Mouse (Mus musculus): ENCODE measurements around the gene Nosip. TPM values are rescaled to one million over a fixed set of nuclear protein-coding genes. Genes with fewer than 3 reads are reported as not detected.

The Nosip gene
- polyA plus RNA-seq, 1 experiment from 2014 or later, result 60.0 TPM

GRCm38 (mm10) chr7:45073171-45073707 lies 11.0 kb downstream of the Nosip start:
- no peak for ATAC-seq (ENCODE audit: low FRiP score)
- Histone ChIP-seq H3K27me3 (no peaks in the 10 kb centered on the region), H3K27ac (no peak overlapping the region), H3K4me1 (no peaks in the 10 kb centered on the region), H3K4me2 (replicated peaks) (no peak overlapping the region), H3K9me3 (replicated peaks) (no peaks in the 10 kb centered on the region), H3K4me3 (no peak overlapping the region), H3K9ac (0 out of 2 replicates have a peak overlapping the region, but pooled peaks have one; percentile 32), H3K36me3 (peaks cover 28% of the 10 kb centered on the region)
- 84% methylated on average over 7 of the region's 7 CpGs for WGBS

- Histone ChIP-seq H3K9me3 (replicated peaks) (no peaks in the 10 kb centered on the region), H3K9ac (no peak overlapping the region), H3K4me3 (no peak overlapping the region), H3K27ac (no peak overlapping the region), H3K4me2 (replicated peaks) (no peak overlapping the region), H3K4me1 (no peaks in the 10 kb centered on the region), H3K36me3 (peaks cover 28% of the 10 kb centered on the region), H3K27me3 (no peaks in the 10 kb centered on the region)
- WGBS, result 91% methylated on average over 12 of the region's 12 CpGs
- ATAC-seq (ENCODE audit: low FRiP score), result no peak
Observed at GRCm38 (mm10) chr7:45073949-45074348, 11.7 kb downstream of the Nosip start.

GRCm38 (mm10) chr7:45075405-45075804 lies 13.2 kb downstream of the Nosip start:
- no peak overlapping the region for H3K27ac ChIP-seq
- H3K4me1 ChIP-seq, result no peaks in the 10 kb centered on the region
- H3K27me3 ChIP-seq, result no peaks in the 10 kb centered on the region
- no peak overlapping the region for H3K4me3 ChIP-seq
- WGBS, result 90% methylated on average over 4 of the region's 4 CpGs
- no peak overlapping the region for H3K4me2 ChIP-seq (replicated peaks)
- no peak for ATAC-seq (ENCODE audit: low FRiP score)
- H3K36me3 ChIP-seq, result peaks cover 28% of the 10 kb centered on the region
- no peak overlapping the region for H3K9ac ChIP-seq
- H3K9me3 ChIP-seq (replicated peaks), result no peaks in the 10 kb centered on the region

- peaks cover 28% of the 10 kb centered on the region for H3K36me3 ChIP-seq
- no peaks in the 10 kb centered on the region for H3K4me1 ChIP-seq
- no peak overlapping the region for H3K4me2 ChIP-seq (replicated peaks)
- no peak overlapping the region for H3K4me3 ChIP-seq
- 91% methylated on average over 30 of the region's 30 CpGs for WGBS
- ATAC-seq (ENCODE audit: low FRiP score), result no peak
- H3K27ac ChIP-seq, result no peak overlapping the region
- H3K9ac ChIP-seq, result no peak overlapping the region
- H3K9me3 ChIP-seq (replicated peaks), result no peaks in the 10 kb centered on the region
- H3K27me3 ChIP-seq, result no peaks in the 10 kb centered on the region
Observed at GRCm38 (mm10) chr7:45076501-45076900, 14.3 kb downstream of the Nosip start.

GRCm38 (mm10) chr7:45077322-45077721 lies 15.1 kb downstream of the Nosip start:
- Histone ChIP-seq H3K27ac (no peak overlapping the region), H3K36me3 (peaks cover 28% of the 10 kb centered on the region), H3K4me3 (no peak overlapping the region), H3K9ac (no peak overlapping the region), H3K4me1 (no peaks in the 10 kb centered on the region), H3K9me3 (replicated peaks) (no peaks in the 10 kb centered on the region), H3K27me3 (no peaks in the 10 kb centered on the region), H3K4me2 (replicated peaks) (no peak overlapping the region)
- ATAC-seq (ENCODE audit: low FRiP score), result no peak
- WGBS, result 90% methylated on average over 14 of the region's 14 CpGs

- WGBS, result 96% methylated on average over 2 of the region's 2 CpGs
- H3K27ac ChIP-seq, result no peak overlapping the region
- H3K9me3 ChIP-seq (replicated peaks), result no peaks in the 10 kb centered on the region
- H3K4me1 ChIP-seq, result 0 out of 2 replicates have a peak, but pooled peaks cover 2% of the 10 kb centered on the region
- H3K4me2 ChIP-seq (replicated peaks), result no peak overlapping the region
- H3K9ac ChIP-seq, result no peak overlapping the region
- ATAC-seq (ENCODE audit: low FRiP score), result no peak
- peaks cover 31% of the 10 kb centered on the region for H3K36me3 ChIP-seq
- no peak overlapping the region for H3K4me3 ChIP-seq
- H3K27me3 ChIP-seq, result no peaks in the 10 kb centered on the region
Observed at GRCm38 (mm10) chr7:45077829-45078228, 15.6 kb downstream of the Nosip start.

- no peak for ATAC-seq (ENCODE audit: low FRiP score)
- no peaks in the 10 kb centered on the region for H3K9me3 ChIP-seq (replicated peaks)
- H3K4me2 ChIP-seq (replicated peaks), result no peak overlapping the region
- H3K27ac ChIP-seq, result no peak overlapping the region
- no peak overlapping the region for H3K4me3 ChIP-seq
- H3K36me3 ChIP-seq, result peaks cover 38% of the 10 kb centered on the region
- WGBS, result 42% methylated on average over 9 of the region's 9 CpGs
- H3K4me1 ChIP-seq, result peaks cover 3% of the 10 kb centered on the region; the same call in 1 of the 2 replicates
- no peak overlapping the region for H3K9ac ChIP-seq
- no peaks in the 10 kb centered on the region for H3K27me3 ChIP-seq
Observed at GRCm38 (mm10) chr7:45078513-45078912, 16.3 kb downstream of the Nosip start.

GRCm38 (mm10) chr7:45079856-45080255 lies 17.6 kb downstream of the Nosip start:
- peak; percentile 60 for ATAC-seq (ENCODE audit: low FRiP score)
- no peak overlapping the region for H3K4me2 ChIP-seq (replicated peaks)
- H3K27me3 ChIP-seq, result no peaks in the 10 kb centered on the region
- H3K4me3 ChIP-seq, result no peak overlapping the region
- no peak overlapping the region for H3K9ac ChIP-seq
- no peaks in the 10 kb centered on the region for H3K9me3 ChIP-seq (replicated peaks)
- H3K36me3 ChIP-seq, result peaks cover 41% of the 10 kb centered on the region
- WGBS, result 1% methylated on average over 10 of the region's 10 CpGs
- no peak overlapping the region for H3K27ac ChIP-seq
- H3K4me1 ChIP-seq, result peaks cover 3% of the 10 kb centered on the region; the same call in 1 of the 2 replicates

- Histone ChIP-seq H3K27ac (no peak overlapping the region), H3K9me3 (replicated peaks) (no peaks in the 10 kb centered on the region), H3K4me2 (replicated peaks) (no peak overlapping the region), H3K9ac (no peak overlapping the region), H3K4me1 (peaks cover 3% of the 10 kb centered on the region; the same call in 1 of the 2 replicates), H3K27me3 (no peaks in the 10 kb centered on the region), H3K36me3 (peaks cover 38% of the 10 kb centered on the region), H3K4me3 (no peak overlapping the region)
- no peak for ATAC-seq (ENCODE audit: low FRiP score)
- WGBS, result 49% methylated on average over 5 of the region's 5 CpGs
Observed at GRCm38 (mm10) chr7:45081016-45081415, 18.8 kb downstream of the Nosip start.

- 68% methylated on average over 25 of the region's 25 CpGs for WGBS
- Histone ChIP-seq H3K9me3 (replicated peaks) (no peaks in the 10 kb centered on the region), H3K4me3 (no peak overlapping the region), H3K36me3 (peaks cover 39% of the 10 kb centered on the region), H3K4me2 (replicated peaks) (no peak overlapping the region), H3K9ac (no peak overlapping the region), H3K27me3 (no peaks in the 10 kb centered on the region), H3K27ac (peak overlapping the region; percentile 52), H3K4me1 (peaks cover 3% of the 10 kb centered on the region; the same call in 1 of the 2 replicates)
- ATAC-seq (ENCODE audit: low FRiP score), result no peak
Observed at GRCm38 (mm10) chr7:45082401-45083299, 20.4 kb downstream of the Nosip start.

- 86% methylated on average over 22 of the region's 22 CpGs for WGBS
- no peak for ATAC-seq (ENCODE audit: low FRiP score)
- H3K4me3 ChIP-seq, result no peak overlapping the region
- H3K4me2 ChIP-seq (replicated peaks), result no peak overlapping the region
- H3K36me3 ChIP-seq, result peaks cover 44% of the 10 kb centered on the region
- 0 out of 2 replicates have a peak overlapping the region, but pooled peaks have one; percentile 14 for H3K9ac ChIP-seq
- no peak overlapping the region for H3K27ac ChIP-seq
- H3K27me3 ChIP-seq, result no peaks in the 10 kb centered on the region
- H3K4me1 ChIP-seq, result peaks cover 3% of the 10 kb centered on the region; the same call in 1 of the 2 replicates
- no peaks in the 10 kb centered on the region for H3K9me3 ChIP-seq (replicated peaks)
Observed at GRCm38 (mm10) chr7:45083300-45083890, 21.2 kb downstream of the Nosip start.

- Histone ChIP-seq H3K27ac (no peak overlapping the region), H3K36me3 (peaks cover 46% of the 10 kb centered on the region), H3K4me3 (no peak overlapping the region), H3K9me3 (replicated peaks) (no peaks in the 10 kb centered on the region), H3K27me3 (peaks cover under 1% of the 10 kb centered on the region; the same call in 1 of the 2 replicates), H3K4me2 (replicated peaks) (no peak overlapping the region), H3K9ac (no peak overlapping the region), H3K4me1 (peaks cover 7% of the 10 kb centered on the region)
- 77% methylated on average over 4 of the region's 4 CpGs for WGBS
- no peak for ATAC-seq (ENCODE audit: low FRiP score)
Observed at GRCm38 (mm10) chr7:45086084-45086483, 23.9 kb downstream of the Nosip start.

All from hindbrain, embryonic 12.5 days (tissue).